Mouse (Mus musculus): ENCODE results near the gene Psrc1.

Psrc1 gene

DNA sequence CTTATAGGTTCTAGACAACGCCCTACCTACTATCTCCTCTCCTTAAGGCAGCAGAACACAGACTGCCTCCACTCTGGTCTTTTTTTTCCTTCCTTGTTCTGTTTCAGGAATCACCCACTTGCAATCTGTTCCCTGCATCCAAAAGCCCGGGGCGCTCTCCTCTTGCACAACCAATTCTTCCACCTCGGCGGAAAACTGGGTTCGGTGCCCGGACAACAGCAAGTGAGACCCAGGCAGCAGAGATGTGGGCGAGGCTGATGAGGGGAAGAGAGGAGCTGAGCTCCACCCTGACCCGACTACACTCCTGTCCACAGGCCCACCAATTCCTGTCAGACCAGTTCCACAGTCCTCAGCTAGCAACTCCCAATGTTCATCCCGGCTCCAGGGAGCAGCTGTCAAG lies 2.5 kb downstream of the Psrc1 start:
- no peak for DNase-seq (ENCODE audit: low read depth, low spot score)

DNA sequence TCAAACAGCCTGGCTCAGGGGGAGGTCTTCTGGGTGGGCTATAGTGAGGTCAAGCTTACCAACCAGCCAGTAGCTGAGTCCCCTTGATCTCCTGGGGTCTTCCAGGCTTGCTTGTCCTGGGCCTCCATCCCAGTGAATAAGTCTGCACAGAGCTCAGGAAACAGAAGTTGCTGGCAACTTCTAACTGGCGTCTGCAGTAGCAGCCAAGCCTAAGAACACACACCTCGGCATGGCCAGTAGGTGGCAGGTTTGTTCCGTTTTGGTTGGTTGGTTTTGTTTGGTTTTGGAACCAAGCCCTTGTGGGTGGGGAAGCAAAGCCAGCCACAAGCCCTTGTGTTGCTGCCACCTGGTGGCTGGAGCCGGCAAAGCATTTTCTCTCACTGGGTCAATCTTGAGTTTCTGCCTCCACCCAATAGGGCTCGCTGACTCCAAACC lies 5.5 kb downstream of the Psrc1 start:
- DNase-seq (ENCODE audit: low read depth, low spot score), result peak; percentile 99

DNA sequence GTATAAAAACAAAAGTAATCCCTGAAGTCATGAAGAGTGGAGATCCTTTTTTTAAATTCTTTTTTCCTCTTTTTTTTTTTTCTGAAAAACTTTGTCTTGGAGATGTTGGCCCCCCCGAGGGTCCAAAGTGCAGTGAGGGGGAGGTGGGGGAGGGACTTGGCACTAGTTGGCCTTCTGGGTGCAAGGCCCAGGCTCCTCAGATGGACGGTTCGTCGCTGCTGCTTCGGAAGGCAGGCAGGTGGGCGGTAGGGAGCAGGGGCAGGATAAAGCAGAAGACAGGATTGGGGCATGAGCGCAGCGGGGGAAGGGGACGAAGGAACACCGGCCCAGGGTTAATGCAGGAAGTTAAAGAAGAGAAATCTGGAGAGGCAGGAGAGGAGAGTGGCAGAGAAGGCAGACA lies 8.7 kb downstream of the Psrc1 start:
- DNase-seq (ENCODE audit: low read depth, low spot score), result no peak

DNA sequence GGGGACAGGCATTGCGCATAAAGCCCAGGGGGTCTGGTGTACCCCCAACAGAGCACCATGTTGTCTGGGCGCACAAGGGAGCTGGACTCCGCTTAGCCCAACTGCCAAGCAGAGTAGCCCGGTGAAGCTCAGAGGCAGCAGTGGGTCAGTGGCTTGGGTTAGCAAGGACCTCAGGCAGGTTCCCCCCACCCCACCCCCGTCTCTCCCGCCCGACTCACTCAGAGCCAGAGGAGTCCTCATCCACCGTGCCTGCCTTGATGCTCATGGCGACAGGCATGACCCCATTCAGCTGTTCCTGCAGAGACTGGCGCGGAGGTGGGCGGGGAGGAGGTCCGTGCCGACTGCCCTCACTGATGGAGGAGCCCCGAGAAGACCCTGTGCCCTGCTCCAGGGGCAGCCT lies 9.2 kb downstream of the Psrc1 start:
- no peak for DNase-seq (ENCODE audit: low read depth, low spot score)

DNA sequence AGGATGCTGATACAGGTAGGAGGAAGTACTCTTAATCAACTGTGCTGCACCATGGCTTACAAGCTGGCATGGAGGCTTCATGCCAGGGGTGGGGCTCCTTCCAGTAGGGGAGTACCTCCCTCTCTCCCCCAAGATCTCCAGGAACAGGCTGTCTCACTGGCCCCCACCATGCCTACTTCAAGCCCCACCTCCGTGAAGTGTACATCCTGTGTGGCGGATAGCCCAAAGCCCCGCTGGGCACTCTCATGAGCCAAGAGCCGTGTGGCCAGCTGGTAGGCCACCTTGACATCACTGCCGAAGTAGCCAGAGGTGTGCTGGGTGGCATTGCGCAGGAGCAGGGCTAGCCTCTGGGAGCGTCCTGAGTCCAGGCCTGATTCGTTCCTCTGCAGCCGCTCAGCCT lies 14.6 kb downstream of the Psrc1 start:
- no peak for DNase-seq (ENCODE audit: low read depth, low spot score)

DNA sequence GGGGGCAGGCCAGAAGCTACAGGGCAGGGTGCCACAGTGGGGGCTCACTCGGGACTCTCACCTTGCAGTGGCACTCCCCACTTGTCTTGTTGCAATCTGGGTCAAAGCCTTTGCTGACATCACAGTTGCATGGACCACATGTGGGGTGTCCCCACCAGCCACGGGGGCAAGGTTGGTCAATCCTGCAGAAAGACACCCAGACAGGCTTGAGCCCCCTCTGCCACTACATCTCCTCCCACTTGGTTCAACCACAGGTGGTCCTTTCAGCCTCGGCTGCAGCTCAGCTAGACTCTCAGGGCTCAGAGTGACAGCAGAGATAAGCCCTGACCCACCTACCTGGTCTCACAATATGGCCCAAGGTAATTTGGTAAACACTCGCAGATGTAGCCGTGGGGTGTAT lies 16.8 kb downstream of the Psrc1 start:
- DNase-seq (ENCODE audit: low read depth, low spot score), result no peak

DNA sequence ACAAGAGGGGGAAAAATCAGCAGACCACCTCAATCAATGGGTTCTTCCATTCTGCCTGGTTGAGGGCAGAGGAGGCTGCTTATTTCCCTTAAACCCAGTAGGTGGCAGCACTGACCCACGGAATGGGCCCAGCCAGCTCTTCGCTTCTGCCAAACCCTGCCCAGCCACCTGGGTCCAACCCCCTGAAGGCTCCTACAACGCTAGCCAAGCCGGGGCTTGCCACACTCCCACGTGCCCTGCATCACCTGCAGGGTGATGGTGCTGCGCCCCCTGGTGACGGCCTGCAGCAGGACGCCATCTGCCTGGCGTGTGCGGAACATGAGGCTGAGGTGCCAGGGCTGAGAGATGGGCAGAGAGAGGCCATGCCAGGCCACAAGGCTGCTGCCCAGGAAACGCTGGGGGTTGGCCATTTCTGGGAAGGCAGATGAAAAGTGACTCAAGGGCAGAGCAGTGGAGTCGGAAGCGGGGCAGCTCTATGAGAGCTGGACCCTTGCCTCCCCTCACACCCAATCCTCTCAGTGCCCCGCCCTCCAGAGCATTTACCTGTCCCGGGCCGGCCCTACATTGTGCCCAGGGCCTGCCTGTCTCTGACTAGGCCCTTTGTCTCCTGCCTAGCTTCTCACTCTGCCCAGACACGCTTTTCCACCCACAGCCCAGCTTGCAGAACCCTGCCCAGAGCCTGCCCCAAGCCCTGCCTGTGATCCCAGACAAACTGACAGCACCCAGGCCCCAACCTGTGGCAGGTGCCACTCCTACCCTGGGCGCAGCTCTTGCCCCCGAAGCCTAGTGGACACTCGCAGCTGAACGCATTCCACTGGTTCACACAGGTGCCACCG lies 18.3 kb downstream of the Psrc1 start:
- DNase-seq (ENCODE audit: low read depth, low spot score), result peak; percentile 94

DNA sequence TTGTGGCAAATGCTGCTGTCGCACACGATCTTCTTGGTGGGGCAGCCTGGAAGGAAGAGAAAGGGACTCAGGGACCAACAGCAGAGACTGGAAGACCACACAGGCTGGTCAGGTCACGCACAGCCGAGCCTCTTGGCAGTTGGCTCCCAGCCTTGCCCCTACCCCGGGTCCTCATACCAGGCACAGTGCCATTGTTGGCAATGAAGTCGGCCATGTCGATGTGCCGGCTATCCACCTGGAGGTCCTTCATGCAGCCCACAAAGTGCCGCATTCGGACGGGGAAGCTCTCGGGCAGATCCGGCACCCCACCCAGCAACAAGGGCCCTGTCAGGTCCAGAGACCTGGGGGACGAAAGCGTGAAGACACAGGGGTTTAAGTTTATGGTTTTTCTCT lies 18.9 kb downstream of the Psrc1 start:
- no peak for DNase-seq (ENCODE audit: low read depth, low spot score)

DNA sequence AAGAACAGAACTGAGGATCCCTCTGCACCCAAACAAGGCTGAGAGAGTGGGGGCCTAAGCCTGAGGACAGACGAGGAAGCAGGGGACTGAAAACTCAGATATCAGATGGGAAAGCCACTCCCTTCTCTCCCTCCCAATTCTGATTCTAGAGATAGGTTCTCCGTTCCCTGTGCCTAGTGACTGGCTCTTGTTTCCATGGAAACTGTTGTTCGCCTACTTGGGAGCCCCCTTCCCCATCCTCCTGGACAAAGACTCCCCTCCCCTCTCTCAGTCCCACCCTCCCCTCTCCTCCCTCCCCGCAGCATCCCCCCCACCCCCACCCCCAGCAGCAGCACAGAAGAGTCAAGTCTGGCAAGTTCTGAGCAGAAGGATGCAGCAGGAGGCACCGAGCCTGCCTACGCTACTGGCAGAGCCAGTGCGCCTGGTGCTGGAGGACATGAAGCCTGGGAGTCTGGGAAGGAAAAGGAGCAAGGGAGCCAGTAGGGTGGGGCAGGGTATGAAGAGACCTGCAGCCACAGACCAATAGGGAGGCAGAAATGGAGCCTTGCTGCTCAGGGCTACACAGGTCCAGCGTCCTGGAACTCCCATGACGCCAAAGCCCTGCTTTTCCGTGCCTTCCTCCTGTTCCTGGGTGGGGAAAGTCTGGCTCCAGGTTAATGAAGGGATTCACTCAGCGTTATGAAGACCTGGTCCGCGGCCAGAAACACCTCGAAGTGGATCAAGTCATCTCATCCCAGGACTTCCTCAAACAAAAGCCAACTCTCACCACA lies 22.1 kb downstream of the Psrc1 start:
- DNase-seq (ENCODE audit: low read depth, low spot score), result no peak

DNA sequence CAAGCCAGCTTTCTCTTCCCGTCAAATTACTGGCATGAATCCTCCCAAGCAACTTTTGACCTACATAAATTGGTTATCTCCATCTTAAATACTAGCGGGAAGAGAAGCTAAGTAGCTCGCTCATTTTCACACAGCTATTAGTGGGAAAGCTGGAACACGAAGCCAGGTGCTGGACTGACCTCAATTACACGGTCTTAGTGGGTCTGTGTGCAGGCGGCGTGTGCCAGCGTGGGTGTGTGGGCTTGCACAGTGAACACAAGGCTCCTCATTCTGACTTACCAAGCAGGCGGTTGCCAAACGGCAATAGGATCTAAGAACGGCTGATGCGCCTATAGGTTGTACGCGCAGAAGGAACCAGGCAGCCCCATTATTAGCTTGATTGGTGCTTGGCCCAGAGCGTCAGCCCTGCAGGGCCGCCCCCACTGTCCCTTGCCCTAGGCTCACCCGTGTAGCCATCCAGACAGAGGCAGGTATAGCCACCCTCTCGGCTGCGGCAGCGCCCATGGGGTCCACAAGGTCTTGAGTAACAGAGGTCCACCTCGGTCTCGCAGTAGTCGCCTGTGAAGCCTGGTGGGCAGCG lies 22.8 kb downstream of the Psrc1 start:
- no peak for DNase-seq (ENCODE audit: low read depth, low spot score)

DNA sequence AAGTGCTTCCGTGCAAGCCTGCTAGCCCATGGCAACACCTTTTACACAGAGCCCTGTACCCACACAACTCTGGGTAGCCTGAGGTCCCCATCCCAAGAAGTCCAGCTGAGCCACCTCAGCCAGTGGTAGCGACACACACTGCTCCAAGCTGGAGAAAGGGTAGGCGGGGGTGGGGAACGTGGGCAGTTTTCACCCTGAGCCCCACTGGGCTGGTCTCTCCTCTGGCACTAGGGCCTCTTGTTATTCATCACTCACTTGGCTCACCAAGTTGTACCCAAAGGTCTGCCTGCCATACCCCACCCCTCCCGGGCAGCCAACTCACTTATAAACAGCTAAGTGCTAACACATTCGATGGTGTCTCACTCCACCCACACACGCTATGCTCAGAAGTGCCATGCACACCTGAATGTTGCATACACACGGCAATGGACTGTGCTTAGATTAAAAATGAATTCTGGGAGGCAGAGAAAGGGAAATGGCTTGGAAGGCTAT lies 24.9 kb downstream of the Psrc1 start:
- no peak for DNase-seq (ENCODE audit: low read depth, low spot score)

DNA sequence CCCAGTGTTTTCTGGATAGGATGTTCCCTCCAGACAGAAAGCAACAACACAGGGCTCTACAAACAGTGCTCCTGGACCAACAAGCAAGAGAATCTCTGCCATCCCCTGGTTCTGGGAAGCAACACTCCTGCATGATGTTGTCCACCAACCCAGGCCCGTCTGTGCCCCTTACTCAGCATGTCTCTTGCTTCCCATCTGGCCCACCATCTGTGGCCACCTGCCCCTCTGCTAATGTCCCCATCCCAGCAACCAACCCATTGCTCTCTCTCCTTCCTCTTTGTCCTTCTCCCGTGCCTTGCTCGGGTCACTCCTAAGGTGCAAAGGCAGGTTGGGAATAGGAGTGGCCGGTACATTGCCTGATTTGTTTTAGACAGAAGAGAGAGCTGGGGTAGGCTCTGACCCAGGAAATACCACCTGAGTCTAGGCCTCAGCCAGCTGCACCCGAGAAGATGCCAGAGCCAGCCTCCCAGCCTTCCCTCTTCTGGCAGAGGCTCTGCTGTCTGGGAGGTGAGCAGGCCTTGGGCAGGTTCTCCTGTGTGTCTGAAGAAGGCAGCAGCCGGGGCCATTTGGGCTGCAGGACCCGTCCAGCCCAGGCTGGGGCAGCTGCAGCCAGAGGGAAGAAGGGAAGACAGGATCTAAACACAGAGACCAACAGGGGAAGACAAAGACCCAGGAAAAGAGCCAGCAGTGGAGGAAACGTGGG lies 26.2 kb downstream of the Psrc1 start:
- no peak for DNase-seq (ENCODE audit: low read depth, low spot score)

DNA sequence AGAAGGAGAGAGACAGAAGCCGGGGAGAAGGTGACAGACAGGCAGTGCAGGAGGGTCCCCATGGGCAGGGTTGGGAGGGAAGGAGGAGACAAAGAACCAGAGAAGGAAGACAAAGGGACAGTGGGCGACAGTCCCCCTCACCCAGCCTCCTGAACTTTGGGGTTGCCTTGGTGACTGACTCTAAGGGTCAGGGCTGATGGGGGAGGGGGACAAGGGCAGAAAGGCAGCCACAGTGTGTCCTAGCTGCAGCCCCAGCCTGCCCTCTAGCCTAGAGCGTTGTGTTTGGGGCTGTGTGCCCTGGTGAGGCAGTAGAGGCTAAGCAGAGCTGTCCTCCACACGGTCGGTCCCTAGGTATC lies 26.7 kb downstream of the Psrc1 start:
- DNase-seq (ENCODE audit: low read depth, low spot score), result no peak

DNA sequence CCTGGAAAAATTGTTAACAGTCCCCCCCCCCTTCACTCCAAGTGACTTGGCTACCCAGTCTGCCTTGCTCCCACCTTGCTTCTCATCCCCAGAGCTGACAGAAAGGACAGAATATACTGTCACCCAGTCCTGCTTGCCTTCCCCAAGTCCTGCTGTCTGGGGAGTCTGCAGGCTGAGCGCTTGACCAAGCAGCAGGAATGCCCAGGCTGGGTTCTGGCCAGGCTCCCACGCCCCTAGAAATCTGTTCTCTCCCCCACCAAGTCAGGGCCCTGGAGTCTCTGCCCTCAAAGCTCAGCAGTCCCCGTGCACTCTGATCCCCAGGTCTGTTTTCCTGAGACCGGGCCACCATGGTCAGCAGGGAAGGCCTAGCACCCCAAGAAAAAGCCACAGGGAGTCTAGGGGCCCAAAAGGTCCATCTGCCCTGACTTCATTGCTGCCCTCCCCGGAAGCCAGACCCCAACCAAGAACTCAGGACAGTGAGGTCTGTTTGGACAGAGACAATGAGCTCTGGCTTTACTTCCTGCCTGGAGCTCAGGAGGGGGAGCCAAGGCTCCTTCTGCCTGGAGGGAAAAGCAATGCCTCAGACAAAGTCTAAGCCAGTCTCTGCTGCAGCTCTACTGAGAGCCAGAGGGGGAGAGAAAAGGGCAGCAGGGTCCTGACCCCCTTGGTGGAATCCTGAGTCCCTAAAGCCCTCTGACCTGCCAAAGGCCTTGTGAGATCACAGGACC lies 27.6 kb downstream of the Psrc1 start:
- DNase-seq (ENCODE audit: low read depth, low spot score), result no peak

DNA sequence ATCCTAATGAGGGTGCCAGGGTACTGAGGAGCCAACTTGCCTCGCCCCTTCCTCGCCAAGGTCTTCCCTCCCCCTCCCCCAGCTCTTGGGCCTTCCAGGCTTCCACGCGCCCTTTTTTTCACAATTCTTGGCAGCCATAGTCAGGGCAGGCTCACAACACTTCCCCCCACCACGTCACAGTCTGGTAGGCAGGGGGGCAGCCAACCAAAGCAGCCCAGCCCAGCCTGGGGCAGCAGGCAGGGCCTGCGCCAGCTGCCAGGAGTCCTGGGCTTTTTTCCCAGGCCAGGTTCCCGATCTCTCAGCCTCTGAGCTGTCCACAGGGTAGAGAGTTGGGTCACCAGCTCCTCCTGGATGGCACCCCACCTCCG lies 28.1 kb downstream of the Psrc1 start:
- no peak for DNase-seq (ENCODE audit: low read depth, low spot score)

DNA sequence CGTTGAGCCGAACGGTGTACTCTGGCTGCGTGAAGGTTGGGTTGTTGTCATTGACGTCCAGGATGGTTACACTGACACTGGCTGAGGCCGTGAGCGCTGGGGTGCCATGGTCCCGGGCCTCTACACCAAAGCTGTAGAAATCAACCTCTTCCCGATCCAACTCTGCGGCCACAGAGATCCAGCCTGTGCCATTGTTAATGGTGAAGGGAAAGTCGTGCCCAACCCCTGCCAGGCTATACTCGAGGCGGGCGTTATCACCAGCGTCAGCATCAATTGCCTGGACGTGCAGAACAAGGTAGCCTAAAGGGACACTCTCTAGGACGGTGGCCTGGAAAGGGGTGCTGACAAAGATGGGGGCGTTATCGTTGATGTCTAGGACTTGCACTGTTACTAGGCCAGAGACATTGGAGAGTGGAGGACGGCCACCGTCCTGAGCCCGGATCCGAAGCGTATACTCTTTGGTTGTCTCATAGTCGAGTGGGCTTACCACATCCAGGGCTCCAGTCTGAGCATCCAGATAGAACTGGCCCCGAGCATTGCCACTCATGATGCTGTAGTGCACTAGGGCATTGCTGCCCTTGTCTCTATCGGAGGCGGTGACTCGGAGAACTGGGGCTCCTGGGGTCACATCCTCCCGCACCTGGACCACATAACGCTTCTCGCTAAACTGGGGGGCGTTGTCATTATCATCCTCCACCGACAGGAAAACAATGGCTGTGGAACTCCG lies 30.2 kb downstream of the Psrc1 start:
- DNase-seq (ENCODE audit: low read depth, low spot score), result no peak

DNA sequence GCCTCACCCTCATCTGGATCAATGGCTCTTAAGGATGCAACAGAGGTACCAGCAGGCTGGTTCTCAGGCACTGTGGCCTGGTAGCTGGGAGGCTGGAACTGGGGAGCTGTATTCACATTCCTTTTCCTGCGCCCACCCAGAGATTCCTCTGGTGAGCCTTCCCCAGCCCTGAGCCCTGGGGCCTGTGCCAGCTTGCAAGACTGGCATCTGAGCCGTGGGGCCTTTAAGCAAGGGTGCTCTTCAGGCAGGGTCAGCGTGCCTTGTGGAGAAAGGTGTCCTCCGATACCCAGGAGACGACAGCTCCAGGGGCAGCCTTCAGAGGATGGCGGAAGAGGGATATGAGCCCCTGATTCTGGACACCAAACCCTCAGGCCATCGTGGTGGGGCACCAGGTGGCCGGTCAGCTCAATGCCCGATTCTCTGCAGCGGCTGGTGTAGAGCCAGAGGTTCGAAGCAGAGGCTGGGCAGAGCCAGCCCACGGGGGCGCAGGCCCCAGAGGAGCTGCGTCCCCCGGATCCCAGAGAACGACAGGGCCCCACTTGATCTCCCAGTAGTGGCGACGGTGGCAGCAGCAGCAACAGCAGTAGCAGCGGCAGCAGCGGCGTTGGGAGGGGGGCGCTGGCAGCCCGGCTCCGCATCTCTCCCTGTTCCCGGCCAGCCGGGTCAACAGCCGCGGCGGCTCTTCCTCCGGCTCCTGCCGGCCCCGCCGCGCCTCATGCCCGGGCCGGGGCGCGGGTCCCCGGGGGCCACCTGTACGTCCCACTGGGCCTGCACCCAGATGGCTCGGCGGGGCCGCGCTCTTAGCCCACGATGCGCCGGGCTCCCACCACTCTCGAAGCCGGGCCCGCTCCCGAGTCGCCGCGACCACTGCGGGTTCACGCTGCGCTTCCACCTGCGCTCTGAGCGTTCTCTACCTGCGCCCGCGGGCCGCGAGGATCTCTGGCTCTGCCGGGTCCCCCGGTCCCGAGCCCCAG lies 31.5 kb downstream of the Psrc1 start, which contains the start of gene Celsr2:
TSS of gene Celsr2 (minus strand) at position 696 of the 974 bp plus-strand sequence.
- DNase-seq (ENCODE audit: low read depth, low spot score), result no peak

DNA sequence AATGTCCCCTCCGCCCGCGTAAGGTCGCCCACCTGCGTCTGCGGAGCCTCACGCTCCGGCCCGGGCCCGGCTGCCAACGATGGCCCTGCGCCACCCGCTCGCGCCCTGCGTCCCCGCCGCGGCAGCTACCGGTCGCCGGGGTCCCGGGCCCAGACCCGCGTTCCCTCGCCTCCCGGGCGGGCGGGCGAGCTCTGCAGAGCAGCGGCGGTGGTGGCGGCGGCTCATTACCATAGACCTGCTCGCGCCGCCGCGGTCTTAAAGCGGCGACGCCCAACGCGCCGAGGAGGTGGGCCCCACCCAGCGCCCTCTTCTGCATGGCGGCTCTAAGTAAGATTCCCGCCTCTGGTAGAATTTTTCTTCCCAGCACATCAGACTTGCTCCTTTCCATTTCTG lies 32.2 kb downstream of the Psrc1 start:
- no peak for DNase-seq (ENCODE audit: low read depth, low spot score)

DNA sequence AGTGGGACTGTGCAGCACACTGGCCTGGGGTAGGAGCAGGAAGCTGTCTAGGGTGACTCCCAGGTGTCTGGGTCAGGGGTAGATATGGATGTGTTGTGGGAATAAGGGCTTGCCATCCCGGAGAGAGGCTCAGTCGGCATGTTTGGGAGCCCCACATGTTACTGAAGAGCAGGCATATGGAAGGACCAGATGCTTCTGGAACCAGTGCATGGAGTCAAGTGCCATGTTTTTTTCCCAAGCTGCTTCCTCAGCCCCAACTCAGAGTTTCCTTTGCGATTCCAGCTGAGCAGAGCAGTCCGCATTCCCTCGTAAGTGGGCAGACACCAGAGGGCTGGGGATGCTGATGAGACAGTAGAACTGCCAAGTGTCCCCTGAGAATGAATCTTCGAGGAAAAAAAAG lies 39.4 kb downstream of the Psrc1 start:
- no peak for DNase-seq (ENCODE audit: low read depth, low spot score)

Data from 3T3-L1 (cell line).